Mouse (Mus musculus): ENCODE results near the gene Dtymk.

Dtymk gene

GRCm38 (mm10) chr1:93751290-93751689 is 50.4 kb downstream of the Dtymk start, which contains the start of gene Atg4b:
TSS of gene Atg4b (plus strand) at chr1:93751500.
- no peak for DNase-seq (ENCODE audit: extremely low spot score, low read depth, low spot score)

- DNase-seq (ENCODE audit: extremely low spot score, low read depth, low spot score), result no peak
Observed at GRCm38 (mm10) chr1:93748539-93748938, 53.2 kb downstream of the Dtymk start.

- no peak for DNase-seq (ENCODE audit: extremely low spot score, low read depth, low spot score)
Observed at GRCm38 (mm10) chr1:93746179-93746578, 55.6 kb downstream of the Dtymk start.

- no peak for DNase-seq (ENCODE audit: extremely low spot score, low read depth, low spot score)
Observed at GRCm38 (mm10) chr1:93742910-93743309, 58.8 kb downstream of the Dtymk start.
